In the genomic region with DNA sequence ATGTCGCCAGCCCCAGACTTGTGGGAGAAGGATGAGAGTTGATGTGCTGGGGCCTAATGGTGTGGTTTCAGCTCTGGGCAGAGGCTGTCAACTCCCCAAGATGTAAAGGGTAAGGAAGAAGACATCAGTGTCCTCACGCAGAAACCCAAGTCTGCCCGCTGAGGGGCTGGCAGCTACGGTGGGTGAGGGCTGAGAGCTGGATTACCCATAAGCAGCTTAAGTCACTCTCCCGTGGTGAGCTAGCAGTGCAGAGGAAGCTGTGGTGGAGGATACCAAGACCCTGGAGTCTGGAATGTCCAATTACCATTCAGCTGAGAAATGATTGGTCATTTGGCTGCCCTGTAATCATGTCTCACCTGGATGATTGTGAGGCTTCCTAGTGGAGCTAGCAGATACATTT, we compare ENCODE assay signal across 19 mouse cellular contexts.
DNase-seq lines count a peak whose midpoint lies in the region; ATAC-seq and TF ChIP-seq lines count a peak whose summit lies in the region.
"Had no signal": no experiment of that assay in that cellular context is flagged by ENCODE, and none has a peak within 500 bp of the region (broad histone marks: within the 10 kb centered on the region; RNA-seq: fewer than 3 reads in every experiment).

No protein-coding gene starts in this region.

- no peaks in the 10 kb centered on the region for H3K9me3 ChIP-seq in hindbrain, postnatal 0 days (ENCODE audit: low read length)
- H3K9me3 ChIP-seq in midbrain, postnatal 0 days (ENCODE audit: low read length), result no peaks in the 10 kb centered on the region
- no peaks in the 10 kb centered on the region for H3K9me3 ChIP-seq in liver, embryonic 11.5 days (ENCODE audit: control insufficient read depth, low read length)
- H3K9me3 ChIP-seq: forebrain, embryonic 15.5 days; kidney, embryonic 15.5 days; liver, embryonic 13.5 days; lung, embryonic 15.5 days; neural tube, embryonic 15.5 days had no signal

- H3K27ac ChIP-seq in hindbrain, postnatal 0 days, result peak overlapping the region; percentile 55; the same call in 1 of the 2 replicates
- H3K27ac ChIP-seq in midbrain, postnatal 0 days (ENCODE audit: low read depth, low read length), result 0 out of 2 replicates have a peak overlapping the region, but pooled peaks have one; percentile 26
- H3K27ac ChIP-seq in liver, embryonic 11.5 days (ENCODE audit: low read depth, low read length), result no peak overlapping the region
- H3K27ac ChIP-seq: kidney, embryonic 15.5 days; liver, embryonic 13.5 days; lung, embryonic 15.5 days; neural tube, embryonic 15.5 days had no signal

- H3K27me3 ChIP-seq in hindbrain, postnatal 0 days (ENCODE audit: insufficient read depth, low read length), result no peaks in the 10 kb centered on the region
- no peaks in the 10 kb centered on the region for H3K27me3 ChIP-seq in midbrain, postnatal 0 days (ENCODE audit: insufficient read depth, low read length)
- no peaks in the 10 kb centered on the region for H3K27me3 ChIP-seq in liver, embryonic 11.5 days (replicated peaks; ENCODE audit: control insufficient read depth, insufficient read depth, low read length)
- H3K27me3 ChIP-seq: forebrain, embryonic 15.5 days; liver, embryonic 13.5 days; lung, embryonic 15.5 days; neural tube, embryonic 15.5 days had no signal

- H3K9ac ChIP-seq in hindbrain, postnatal 0 days (replicated peaks; ENCODE audit: low read length), result no peak overlapping the region
- H3K9ac ChIP-seq in midbrain, postnatal 0 days (replicated peaks; ENCODE audit: low read length, poor library complexity, severe bottlenecking), result no peak overlapping the region
- no peak overlapping the region for H3K9ac ChIP-seq in liver, embryonic 11.5 days (ENCODE audit: low read depth, low read length)
- H3K9ac ChIP-seq: forebrain, embryonic 15.5 days; kidney, embryonic 15.5 days; liver, embryonic 13.5 days; lung, embryonic 15.5 days; neural tube, embryonic 15.5 days had no signal

- H3K4me2 ChIP-seq in hindbrain, postnatal 0 days (ENCODE audit: low read depth, low read length), result no peak overlapping the region
- no peak overlapping the region for H3K4me2 ChIP-seq in midbrain, postnatal 0 days (ENCODE audit: low read depth, low read length, poor library complexity, severe bottlenecking)
- H3K4me2 ChIP-seq in liver, embryonic 11.5 days, result no peak overlapping the region
- H3K4me2 ChIP-seq: forebrain, embryonic 15.5 days; heart, embryonic 11.5 days; kidney, embryonic 15.5 days; liver, embryonic 13.5 days; lung, embryonic 15.5 days; neural tube, embryonic 15.5 days had no signal

- no peak for TF ChIP-seq CTCF in brain, embryonic 14.5 days (IDR thresholded peaks at IDR 0.05; ENCODE audit: borderline replicate concordance, extremely low read depth, insufficient read depth, insufficient read length)
- no peak for TF ChIP-seq CTCF in hindbrain, postnatal 0 days (IDR thresholded peaks at IDR 0.05; ENCODE audit: low read depth)
- no peak for TF ChIP-seq CTCF in midbrain, postnatal 0 days (IDR thresholded peaks at IDR 0.05)

- whole genome bisulfite sequencing in hindbrain, postnatal 0 days, result 48% methylated on average over 5 of the region's 5 CpGs
- WGBS in midbrain, postnatal 0 days, result 27% methylated on average over 5 of the region's 5 CpGs
- WGBS in liver, embryonic 11.5 days, result 64% methylated on average over 5 of the region's 5 CpGs

- 0 out of 2 replicates have a peak, but pooled peaks have one; percentile 39 for ATAC-seq in hindbrain, postnatal 0 days
- no peak for ATAC-seq in midbrain, postnatal 0 days (ENCODE audit: low FRiP score)
- no peak for ATAC-seq in liver, embryonic 11.5 days (replicated peaks; ENCODE audit: low FRiP score)
- ATAC-seq: forebrain, embryonic 15.5 days had no signal

- DNase-seq in brain, embryonic 14.5 days (ENCODE audit: low read depth), result peak; percentile 60
- DNase-seq in cerebellum, adult 8-10 months, result peak; percentile 35
- DNase-seq in hindbrain, postnatal 0 days (ENCODE audit: low spot score), result peak; percentile 56
- DNase-seq in midbrain, postnatal 0 days (ENCODE audit: low spot score), result peak; percentile 54
- no peak for DNase-seq in left cerebral cortex, adult 18-20 months (ENCODE audit: low spot score in 2 of 2)
- no peak for DNase-seq in thymus, postnatal 0 days (ENCODE audit: low spot score)
- DNase-seq in liver, embryonic 11.5 days (ENCODE audit: low spot score), result no peak
- DNase-seq: gastrocnemius, postnatal 36 days; heart, postnatal 14 days; layer of hippocampus, postnatal 36 days; liver, embryonic 13.5 days had no signal

- H3K4me1 ChIP-seq in hindbrain, postnatal 0 days (ENCODE audit: insufficient read depth, low read length), result peaks cover 14% of the 10 kb centered on the region; the same call in 1 of the 2 replicates
- H3K4me1 ChIP-seq in midbrain, postnatal 0 days (ENCODE audit: insufficient read depth, low read length), result no peaks in the 10 kb centered on the region
- no peaks in the 10 kb centered on the region for H3K4me1 ChIP-seq in liver, embryonic 11.5 days (replicated peaks; ENCODE audit: control insufficient read depth, insufficient read depth, low read length)

- no peak overlapping the region for H3K4me3 ChIP-seq in hindbrain, postnatal 0 days (ENCODE audit: low read length)
- H3K4me3 ChIP-seq in midbrain, postnatal 0 days (ENCODE audit: low read depth, low read length), result no peak overlapping the region
- H3K4me3 ChIP-seq in liver, embryonic 11.5 days (ENCODE audit: low read depth, low read length), result no peak overlapping the region
- H3K4me3 ChIP-seq: erythroblast, embryonic 14.5 days; forebrain, embryonic 15.5 days; kidney, embryonic 15.5 days; liver, embryonic 13.5 days; lung, embryonic 15.5 days; myocyte; neural tube, embryonic 15.5 days had no signal

- TF ChIP-seq POLR2A in brain, embryonic 14.5 days (IDR thresholded peaks at IDR 0.05; ENCODE audit: borderline replicate concordance, extremely low read depth, insufficient read depth, insufficient read length, poor library complexity, severe bottlenecking), result no peak

- no peaks in the 10 kb centered on the region for H3K36me3 ChIP-seq in hindbrain, postnatal 0 days (ENCODE audit: insufficient read depth, low read length)
- H3K36me3 ChIP-seq in midbrain, postnatal 0 days (ENCODE audit: insufficient read depth, low read length), result no peaks in the 10 kb centered on the region
- no peaks in the 10 kb centered on the region for H3K36me3 ChIP-seq in liver, embryonic 11.5 days (ENCODE audit: control insufficient read depth, insufficient read depth, low read length)
- H3K36me3 ChIP-seq: forebrain, embryonic 15.5 days; G1E; kidney, embryonic 15.5 days; liver, embryonic 13.5 days; lung, embryonic 15.5 days; neural tube, embryonic 15.5 days had no signal

Comparison
In these comparisons a context has a peak if more than half of its experiments do, and no peak if none do; other contexts are left out.
1. DNase-seq: peak in brain, embryonic 14.5 days (single experiment), cerebellum, adult 8-10 months (single experiment), hindbrain, postnatal 0 days (single experiment) and midbrain, postnatal 0 days (single experiment); none in left cerebral cortex, adult 18-20 months (0 of 2), thymus, postnatal 0 days (single experiment) and liver, embryonic 11.5 days (single experiment).